Mouse (Mus musculus): ENCODE data around the gene Foxi2. TPM values are rescaled to one million over a fixed set of nuclear protein-coding genes. Genes with fewer than 3 reads are reported as not detected.

The Foxi2 gene
- total and polyA plus RNA-seq, 2 experiments = not detected

- Histone ChIP-seq H3K4me1 (ENCODE audit: control insufficient read depth, insufficient read depth, low read length) (no peaks in the 10 kb centered on the region), H3K27me3 (ENCODE audit: control insufficient read depth, insufficient read depth, low read length) (no peaks in the 10 kb centered on the region), H3K36me3 (ENCODE audit: control insufficient read depth, insufficient read depth, low read length) (no peaks in the 10 kb centered on the region), H3K9ac (ENCODE audit: low read depth, low read length) (no peak overlapping the region), H3K79me2 (ENCODE audit: control insufficient read depth, insufficient read depth, low read length) (no peaks in the 10 kb centered on the region), H3K27ac (replicated peaks; ENCODE audit: insufficient read depth, low read depth, low read length) (no peak overlapping the region), H3K4me3 (ENCODE audit: insufficient read depth, low read depth, low read length) (no peak overlapping the region)
- no peak for DNase-seq (ENCODE audit: extremely low read depth, low read depth, low spot score)
- TF ChIP-seq CTCF (IDR thresholded peaks at IDR 0.05; ENCODE audit: low read depth, low read length) (no peak), POLR2A (IDR thresholded peaks at IDR 0.05; ENCODE audit: extremely low read depth, insufficient read depth, low read length) (no peak)
- WGBS = 32% methylated on average over 5 of the region's 5 CpGs
Observed at GRCm38 (mm10) chr7:135392949-135393542, 17.1 kb upstream of the Foxi2 start.

DNA sequence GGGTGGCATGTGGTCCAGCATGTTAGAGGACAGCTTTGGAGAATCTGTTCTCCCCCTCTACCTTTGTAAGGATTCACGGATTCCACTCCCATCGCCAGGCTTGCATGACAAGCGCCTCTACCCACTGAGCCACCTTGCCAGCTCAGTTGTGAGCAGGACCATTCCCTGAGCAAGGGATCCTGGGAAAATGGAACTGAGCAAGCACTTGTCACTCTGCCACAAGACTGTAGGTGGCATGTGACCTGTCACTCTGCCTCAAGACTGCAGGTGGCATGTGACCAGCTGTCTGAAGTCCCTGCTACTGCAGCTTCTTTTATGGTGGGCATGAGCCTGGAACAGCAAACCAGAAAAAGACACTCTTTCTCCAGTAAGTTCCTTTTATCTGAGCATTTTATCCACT lies 15.7 kb upstream of the Foxi2 start:
- TF ChIP-seq POLR2A (IDR thresholded peaks at IDR 0.05; ENCODE audit: extremely low read depth, insufficient read depth, low read length) (no peak), CTCF (IDR thresholded peaks at IDR 0.05; ENCODE audit: low read depth, low read length) (no peak)
- H3K4me1 ChIP-seq (ENCODE audit: control insufficient read depth, insufficient read depth, low read length) = no peaks in the 10 kb centered on the region
- WGBS = 87% methylated on average over 3 of the region's 3 CpGs

DNA sequence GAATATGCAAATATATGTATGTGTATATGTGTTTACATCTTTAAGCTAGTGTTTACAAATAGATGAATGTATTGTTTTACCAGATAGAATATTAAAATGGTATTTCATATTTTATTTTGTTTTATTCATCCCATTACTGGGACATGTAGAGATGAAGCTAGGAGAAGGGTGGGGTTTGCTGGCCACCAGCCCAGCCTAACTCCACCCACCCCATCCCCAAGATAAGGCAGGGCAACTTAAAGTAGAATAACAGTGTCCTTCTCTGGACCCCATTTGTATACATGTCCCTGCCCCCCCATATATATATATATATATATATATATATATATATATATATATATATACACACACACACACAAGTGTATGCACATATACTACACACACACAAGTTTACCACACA lies 14.9 kb upstream of the Foxi2 start:
- no peaks in the 10 kb centered on the region for H3K36me3 ChIP-seq (ENCODE audit: control insufficient read depth, insufficient read depth, low read length)
- TF ChIP-seq POLR2A (IDR thresholded peaks at IDR 0.05; ENCODE audit: extremely low read depth, insufficient read depth, low read length) (no peak), CTCF (IDR thresholded peaks at IDR 0.05; ENCODE audit: low read depth, low read length) (no peak)

More for the DNA sequence above, 15.7 kb upstream of the Foxi2 start:
- DNase-seq (ENCODE audit: extremely low read depth, low read depth, low spot score) = no peak
- Histone ChIP-seq H3K79me2 (ENCODE audit: control insufficient read depth, insufficient read depth, low read length) (no peaks in the 10 kb centered on the region), H3K4me3 (ENCODE audit: insufficient read depth, low read depth, low read length) (no peak overlapping the region), H3K27me3 (ENCODE audit: control insufficient read depth, insufficient read depth, low read length) (no peaks in the 10 kb centered on the region), H3K36me3 (ENCODE audit: control insufficient read depth, insufficient read depth, low read length) (no peaks in the 10 kb centered on the region), H3K9ac (ENCODE audit: low read depth, low read length) (no peak overlapping the region), H3K27ac (replicated peaks; ENCODE audit: insufficient read depth, low read depth, low read length) (no peak overlapping the region)

GRCm38 (mm10) chr7:135397096-135397495 lies 13.0 kb upstream of the Foxi2 start:
- Histone ChIP-seq H3K9ac (ENCODE audit: low read depth, low read length) (no peak overlapping the region), H3K27me3 (ENCODE audit: control insufficient read depth, insufficient read depth, low read length) (no peaks in the 10 kb centered on the region), H3K4me1 (ENCODE audit: control insufficient read depth, insufficient read depth, low read length) (no peaks in the 10 kb centered on the region), H3K4me3 (ENCODE audit: insufficient read depth, low read depth, low read length) (no peak overlapping the region), H3K79me2 (ENCODE audit: control insufficient read depth, insufficient read depth, low read length) (no peaks in the 10 kb centered on the region), H3K27ac (replicated peaks; ENCODE audit: insufficient read depth, low read depth, low read length) (no peak overlapping the region), H3K36me3 (ENCODE audit: control insufficient read depth, insufficient read depth, low read length) (no peaks in the 10 kb centered on the region)
- 49% methylated on average over 6 of the region's 6 CpGs for WGBS
- TF ChIP-seq POLR2A (IDR thresholded peaks at IDR 0.05; ENCODE audit: extremely low read depth, insufficient read depth, low read length) = no peak
- TF ChIP-seq CTCF (IDR thresholded peaks at IDR 0.05; ENCODE audit: low read depth, low read length) = no peak
- no peak for DNase-seq (ENCODE audit: extremely low read depth, low read depth, low spot score)

More for the DNA sequence above, 14.9 kb upstream of the Foxi2 start:
- no peaks in the 10 kb centered on the region for H3K4me1 ChIP-seq (ENCODE audit: control insufficient read depth, insufficient read depth, low read length)
- no peak overlapping the region for H3K27ac ChIP-seq (replicated peaks; ENCODE audit: insufficient read depth, low read depth, low read length)
- no peak for DNase-seq (ENCODE audit: extremely low read depth, low read depth, low spot score)
- no peaks in the 10 kb centered on the region for H3K79me2 ChIP-seq (ENCODE audit: control insufficient read depth, insufficient read depth, low read length)
- no peak overlapping the region for H3K9ac ChIP-seq (ENCODE audit: low read depth, low read length)
- no peaks in the 10 kb centered on the region for H3K27me3 ChIP-seq (ENCODE audit: control insufficient read depth, insufficient read depth, low read length)
- H3K4me3 ChIP-seq (ENCODE audit: insufficient read depth, low read depth, low read length) = no peak overlapping the region

GRCm38 (mm10) chr7:135397874-135398273 lies 12.2 kb upstream of the Foxi2 start:
- Histone ChIP-seq H3K4me1 (ENCODE audit: control insufficient read depth, insufficient read depth, low read length) (no peaks in the 10 kb centered on the region), H3K27ac (replicated peaks; ENCODE audit: insufficient read depth, low read depth, low read length) (no peak overlapping the region), H3K27me3 (ENCODE audit: control insufficient read depth, insufficient read depth, low read length) (no peaks in the 10 kb centered on the region), H3K9ac (ENCODE audit: low read depth, low read length) (no peak overlapping the region), H3K36me3 (ENCODE audit: control insufficient read depth, insufficient read depth, low read length) (no peaks in the 10 kb centered on the region), H3K4me3 (ENCODE audit: insufficient read depth, low read depth, low read length) (no peak overlapping the region), H3K79me2 (ENCODE audit: control insufficient read depth, insufficient read depth, low read length) (no peaks in the 10 kb centered on the region)
- TF ChIP-seq CTCF (IDR thresholded peaks at IDR 0.05; ENCODE audit: low read depth, low read length) (no peak), POLR2A (IDR thresholded peaks at IDR 0.05; ENCODE audit: extremely low read depth, insufficient read depth, low read length) (no peak)
- 20% methylated on average over 5 of the region's 5 CpGs for WGBS
- no peak for DNase-seq (ENCODE audit: extremely low read depth, low read depth, low spot score)

DNA sequence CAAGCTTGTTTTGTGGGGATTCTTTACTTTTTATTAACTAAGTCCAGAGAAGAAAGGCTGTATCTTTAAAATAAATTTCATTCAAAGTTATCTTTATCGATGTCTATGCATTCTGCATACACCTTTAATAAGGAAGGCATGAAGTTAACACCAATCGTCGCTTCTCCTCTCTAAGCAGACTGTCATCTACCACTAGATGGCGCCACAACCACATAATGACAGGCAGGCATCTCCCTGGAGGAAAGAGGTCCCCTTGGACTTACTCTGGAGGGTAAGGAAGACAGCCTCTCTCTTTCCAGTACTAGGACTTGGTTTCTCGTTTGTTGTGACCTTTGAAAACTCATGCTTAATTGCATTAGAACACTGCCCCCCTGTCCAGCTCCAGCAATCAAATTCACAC lies 6.7 kb upstream of the Foxi2 start:
- TF ChIP-seq CTCF (IDR thresholded peaks at IDR 0.05; ENCODE audit: low read depth, low read length) (peak; percentile 58), POLR2A (IDR thresholded peaks at IDR 0.05; ENCODE audit: extremely low read depth, insufficient read depth, low read length) (no peak)
- H3K36me3 ChIP-seq (ENCODE audit: control insufficient read depth, insufficient read depth, low read length) = no peaks in the 10 kb centered on the region
- no peak overlapping the region for H3K9ac ChIP-seq (ENCODE audit: low read depth, low read length)
- WGBS = 8% methylated on average over 5 of the region's 5 CpGs
- no peaks in the 10 kb centered on the region for H3K79me2 ChIP-seq (ENCODE audit: control insufficient read depth, insufficient read depth, low read length)
- peak; percentile 50 for DNase-seq (ENCODE audit: extremely low read depth, low read depth, low spot score)
- H3K4me1 ChIP-seq (ENCODE audit: control insufficient read depth, insufficient read depth, low read length) = no peaks in the 10 kb centered on the region
- no peaks in the 10 kb centered on the region for H3K27me3 ChIP-seq (ENCODE audit: control insufficient read depth, insufficient read depth, low read length)
- no peak overlapping the region for H3K4me3 ChIP-seq (ENCODE audit: insufficient read depth, low read depth, low read length)
- no peak overlapping the region for H3K27ac ChIP-seq (replicated peaks; ENCODE audit: insufficient read depth, low read depth, low read length)

Data from liver, adult 2 months (tissue).